Mouse (Mus musculus) C2C12 (cell line): ENCODE results near the gene Ncbp1.
A peak's percentile ranks its signal among the peaks of the same experiment; 100 is the strongest.

Experiments used
- CTCF ChIP-seq: IDR thresholded peaks from one replicate; pipeline ENCODE4 v1.5.1; 2011; ENCODE audit not compliant: control insufficient read depth, insufficient read depth, insufficient read length
- MAX ChIP-seq: IDR thresholded peaks from one replicate; pipeline ENCODE4 v1.6.1; 2011; ENCODE audit warnings: mild to moderate bottlenecking, control low read depth
- MYOD1 ChIP-seq: IDR thresholded peaks from one replicate; pipeline ENCODE4 v1.6.1; 2011; ENCODE audit warnings: low read depth; ENCODE audit not compliant: control insufficient read depth, insufficient read length
- USF1 ChIP-seq: IDR thresholded peaks from one replicate; pipeline ENCODE4 v1.6.1; 2011; ENCODE audit warnings: low read depth, mild to moderate bottlenecking, control low read depth, moderate library complexity

GRCm38 (mm10) chr4:46092429-46093076 lies 45.9 kb upstream of the Ncbp1 start:
- TF ChIP-seq CTCF: no peak
- TF ChIP-seq MAX: peak; percentile 38
- no peak for TF ChIP-seq MYOD1
- TF ChIP-seq USF1: peak; percentile 21
